22 mouse cellular contexts compared by ENCODE assay signal in genomic region chr4:62272696-62273095, GRCm38 (mm10).
"Had no signal": no experiment of that assay in that cellular context is flagged by ENCODE, and none has a peak within 500 bp of the region (broad histone marks: within the 10 kb centered on the region; RNA-seq: fewer than 3 reads in every experiment).

No protein-coding gene starts in this region.

- H3K9ac ChIP-seq: liver, embryonic 13.5 days; liver, embryonic 15.5 days; liver, postnatal 0 days; lung, embryonic 15.5 days; midbrain, embryonic 13.5 days; midbrain, embryonic 15.5 days; neural tube, embryonic 13.5 days; stomach, embryonic 15.5 days had no signal

- H3K27me3 ChIP-seq: liver, embryonic 13.5 days; liver, embryonic 15.5 days; lung, embryonic 15.5 days; midbrain, embryonic 13.5 days; midbrain, embryonic 15.5 days; neural tube, embryonic 13.5 days; stomach, embryonic 15.5 days had no signal

- DNase-seq: liver, embryonic 13.5 days; liver, postnatal 0 days; lung, adult 2 months; lung, postnatal 14 days; lung, postnatal 36 days; right cerebral cortex, postnatal 14 days; spleen, adult 18-20 months; thymus, adult 2 months; thymus, postnatal 25 days; thymus, postnatal 4 days had no signal

- H3K27ac ChIP-seq: liver, embryonic 13.5 days; liver, embryonic 15.5 days; lung, embryonic 15.5 days; macrophage; midbrain, embryonic 13.5 days; midbrain, embryonic 15.5 days; neural tube, embryonic 13.5 days; stomach, embryonic 15.5 days; stomach, postnatal 0 days had no signal

- ATAC-seq: liver, postnatal 0 days; lung, postnatal 0 days; midbrain, embryonic 13.5 days; midbrain, embryonic 15.5 days had no signal

- H3K4me1 ChIP-seq: lung, embryonic 15.5 days; stomach, embryonic 15.5 days had no signal

- H3K4me3 ChIP-seq: liver, embryonic 13.5 days; liver, embryonic 15.5 days; lung, embryonic 15.5 days; megakaryocyte, embryonic 14.5 days; midbrain, embryonic 13.5 days; midbrain, embryonic 15.5 days; neural tube, embryonic 13.5 days; stomach, embryonic 15.5 days had no signal

- H3K4me2 ChIP-seq: liver, embryonic 11.5 days; liver, embryonic 13.5 days; liver, embryonic 15.5 days; lung, embryonic 15.5 days; midbrain, embryonic 11.5 days; midbrain, embryonic 13.5 days; midbrain, embryonic 15.5 days; neural tube, embryonic 13.5 days; stomach, embryonic 15.5 days had no signal

- H3K36me3 ChIP-seq: liver, embryonic 13.5 days; liver, embryonic 15.5 days; lung, embryonic 15.5 days; midbrain, embryonic 13.5 days; midbrain, embryonic 15.5 days; neural tube, embryonic 13.5 days; stomach, embryonic 15.5 days had no signal

- H3K9me3 ChIP-seq: liver, embryonic 13.5 days; liver, embryonic 15.5 days; lung, embryonic 15.5 days; megakaryocyte, embryonic 14.5 days; midbrain, embryonic 13.5 days; midbrain, embryonic 15.5 days; neural tube, embryonic 13.5 days; stomach, embryonic 15.5 days had no signal
